In genomic region chr1:190495741-190496520, GRCm38 (mm10) we compare ENCODE assay signal across 18 mouse cellular contexts.
DNase-seq lines count a peak whose midpoint lies in the region; ATAC-seq and TF ChIP-seq lines count a peak whose summit lies in the region.
"Had no signal": no experiment of that assay in that cellular context is flagged by ENCODE, and none has a peak within 500 bp of the region (broad histone marks: within the 10 kb centered on the region; RNA-seq: fewer than 3 reads in every experiment).

No protein-coding gene starts in this region.

- no peak overlapping the region for H3K9ac ChIP-seq in heart, embryonic 16.5 days (ENCODE audit: low read length)
- H3K9ac ChIP-seq: limb, embryonic 15.5 days; neural tube, embryonic 12.5 days had no signal

- intact Hi-C loops in heart, postnatal 10 days (cut with DNase I), result no loop called here

- H3K9me3 ChIP-seq in heart, embryonic 16.5 days (replicated peaks; ENCODE audit: control insufficient read depth, low read length), result no peaks in the 10 kb centered on the region
- H3K9me3 ChIP-seq: limb, embryonic 15.5 days; neural tube, embryonic 12.5 days had no signal

- DNase-seq in heart, postnatal 10 days, result no peak
- peak; percentile 63 for DNase-seq in ovary, adult 18-20 months (ENCODE audit: low spot score)
- no peak for DNase-seq in ovary, postnatal 14 days (ENCODE audit: low spot score)
- peak; percentile 35 to 50 for DNase-seq in layer of hippocampus, adult 2 months (ENCODE audit: low spot score in 2 of 2)
- peak; percentile 51 to 61 for DNase-seq in layer of hippocampus, postnatal 10 days (ENCODE audit: low spot score in 2 of 2)
- DNase-seq in thymus, postnatal 14 days, result no peak
- DNase-seq: gastrocnemius, adult 2 months; heart, postnatal 36 days; kidney, adult 9 months; kidney, postnatal 36 days; lung, adult 18-20 months; thymus, postnatal 25 days had no signal

- ATAC-seq in heart, embryonic 16.5 days (replicated peaks; ENCODE audit: extremely low read depth, insufficient read depth, low FRiP score), result 0 out of 2 replicates have a peak, but pooled peaks have one; percentile 35
- ATAC-seq: forebrain, embryonic 14.5 days had no signal

- 0 out of 2 replicates have a peak, but pooled peaks cover 5% of the 10 kb centered on the region for H3K27me3 ChIP-seq in heart, embryonic 16.5 days (ENCODE audit: control insufficient read depth, insufficient read depth, low read length)
- H3K27me3 ChIP-seq: limb, embryonic 15.5 days; neural tube, embryonic 12.5 days had no signal

- no peak overlapping the region for H3K27ac ChIP-seq in heart, embryonic 16.5 days (ENCODE audit: low read length)
- H3K27ac ChIP-seq in layer of hippocampus, adult 2 months, result peak overlapping the region; percentile 77
- H3K27ac ChIP-seq: gastrocnemius, adult 2 months; limb, embryonic 15.5 days; neural tube, embryonic 12.5 days; stomach, postnatal 0 days had no signal

- no peak overlapping the region for H3K4me2 ChIP-seq in heart, embryonic 16.5 days (ENCODE audit: low read depth, low read length)
- H3K4me2 ChIP-seq: limb, embryonic 15.5 days; neural tube, embryonic 12.5 days had no signal

- H3K4me3 ChIP-seq in heart, embryonic 16.5 days (ENCODE audit: low read length), result no peak overlapping the region
- no peak overlapping the region for H3K4me3 ChIP-seq in layer of hippocampus, adult 2 months
- H3K4me3 ChIP-seq: erythroblast, embryonic 14.5 days; gastrocnemius, adult 2 months; limb, embryonic 15.5 days; neural tube, embryonic 12.5 days had no signal

- H3K4me1 ChIP-seq in heart, embryonic 16.5 days (ENCODE audit: control insufficient read depth, insufficient read depth, low read length), result 0 out of 2 replicates have a peak, but pooled peaks cover 2% of the 10 kb centered on the region
- H3K4me1 ChIP-seq: limb, embryonic 15.5 days; neural tube, embryonic 12.5 days had no signal

- WGBS in heart, embryonic 16.5 days, result 37% methylated on average over 10 of the region's 10 CpGs

- no peak for TF ChIP-seq CTCF in layer of hippocampus, adult 2 months (conservative IDR thresholded peaks at IDR 0.05)

- H3K36me3 ChIP-seq in heart, embryonic 16.5 days (ENCODE audit: control insufficient read depth, insufficient read depth), result no peaks in the 10 kb centered on the region
- H3K36me3 ChIP-seq: limb, embryonic 15.5 days; neural tube, embryonic 12.5 days had no signal

Comparison
In these comparisons a context has a peak if more than half of its experiments do, and no peak if none do; other contexts are left out.
1. DNase-seq: peak in ovary, adult 18-20 months (single experiment), layer of hippocampus, adult 2 months (2 of 2) and layer of hippocampus, postnatal 10 days (2 of 2); none in heart, postnatal 10 days (0 of 2), ovary, postnatal 14 days (single experiment) and thymus, postnatal 14 days (single experiment).